Mouse (Mus musculus): ENCODE data around the gene Olfr19. TPM values are rescaled to one million over a fixed set of nuclear protein-coding genes. Genes with fewer than 3 reads are reported as not detected.
"Not testable (repeated sequence)": the region's sequence is repeated elsewhere in the genome, so short reads cannot be mapped to it uniquely, and the experiment has no call there.

Olfr19 gene
- not detected in 2 replicates for polyA plus RNA-seq (2015; fragmentation: Nextera tagmentation; extraction: Ambion mirVana)

- Histone ChIP-seq H3K27ac (replicated peaks) (no peak within 1 kb of the TSS), H3K4me3 (replicated peaks) (no peak within 1 kb of the TSS), H3K36me3 (no peaks in the 10 kb centered on the region), H3K4me1 (no peaks in the 10 kb centered on the region), H3K4me2 (no peak within 1 kb of the TSS), H3K27me3 (replicated peaks) (no peaks in the 10 kb centered on the region), H3K9me3 (replicated peaks) (no peaks in the 10 kb centered on the region), H3K9ac (replicated peaks) (no peak within 1 kb of the TSS)
- ATAC-seq (ENCODE audit: low FRiP score), result no peak
- WGBS, result 80% methylated on average over 2 of the region's 2 CpGs
Observed at GRCm38 (mm10) chr16:16676305-16676704, at the start of gene Olfr19. Gene Olfr19 (minus strand): TSS chr16:16676405.

- WGBS, result 66% methylated on average over 3 of the region's 3 CpGs
- Histone ChIP-seq H3K27me3 (replicated peaks) (no peaks in the 10 kb centered on the region), H3K4me3 (replicated peaks) (no peak overlapping the region), H3K9ac (replicated peaks) (no peak overlapping the region), H3K9me3 (replicated peaks) (no peaks in the 10 kb centered on the region), H3K4me2 (no peak overlapping the region), H3K36me3 (no peaks in the 10 kb centered on the region), H3K27ac (replicated peaks) (no peak overlapping the region), H3K4me1 (no peaks in the 10 kb centered on the region)
- ATAC-seq (ENCODE audit: low FRiP score), result no peak
Observed at GRCm38 (mm10) chr16:16684975-16685374, 8.8 kb upstream of the Olfr19 start.

DNA sequence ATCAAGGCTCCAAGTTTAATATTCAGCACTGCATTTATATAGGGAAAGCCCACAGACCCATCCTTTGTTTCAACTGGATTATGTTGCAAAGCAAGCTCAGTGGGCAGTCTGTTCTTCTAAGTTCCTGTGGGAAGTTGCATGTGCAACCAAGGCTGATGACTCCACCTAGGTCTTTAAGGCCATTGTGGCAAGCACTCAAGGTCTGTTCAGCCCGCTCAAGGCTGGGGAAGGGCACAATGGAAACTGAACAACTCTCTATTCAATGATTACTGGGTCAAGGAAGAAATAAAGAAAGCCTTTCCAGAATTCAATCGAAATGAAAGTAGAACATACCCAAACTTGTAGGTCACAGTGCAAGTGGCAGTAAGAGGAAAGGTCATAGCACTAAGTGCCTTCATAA, 7.8 kb upstream of the Olfr19 start:
- H3K27me3 ChIP-seq (replicated peaks), result no peaks in the 10 kb centered on the region
- no peaks in the 10 kb centered on the region for H3K9me3 ChIP-seq (replicated peaks)
- WGBS, result 82% methylated on average over 2 of the region's 2 CpGs
- no peak overlapping the region for H3K9ac ChIP-seq (replicated peaks)
- H3K4me2 ChIP-seq, result no peak overlapping the region
- no peak overlapping the region for H3K4me3 ChIP-seq (replicated peaks)
- H3K27ac ChIP-seq (replicated peaks), result no peak overlapping the region
- ATAC-seq (ENCODE audit: low FRiP score), result no peak
- no peaks in the 10 kb centered on the region for H3K36me3 ChIP-seq
- no peaks in the 10 kb centered on the region for H3K4me1 ChIP-seq

DNA sequence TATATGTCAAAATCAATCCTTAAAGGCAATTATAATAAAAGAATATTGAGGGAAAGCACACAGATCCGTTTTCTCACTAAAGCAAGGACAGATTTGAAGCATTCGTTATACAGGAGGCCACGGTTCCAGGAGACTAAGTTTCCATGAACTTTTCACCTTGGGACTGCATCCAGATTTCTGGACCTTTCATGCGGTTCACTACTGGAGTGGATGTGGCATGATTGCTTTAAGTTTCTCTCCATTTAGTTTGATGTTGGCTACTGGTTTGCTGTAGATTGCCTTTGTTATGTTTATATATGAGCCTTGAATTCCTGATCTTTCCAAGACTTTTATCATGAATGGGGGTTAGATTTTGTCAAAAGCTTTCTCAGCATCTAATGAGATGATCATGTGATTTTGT, 11.2 kb downstream of the Olfr19 start:
- H3K4me2 ChIP-seq, result no peak overlapping the region
- H3K27me3 ChIP-seq (replicated peaks), result no peaks in the 10 kb centered on the region
- H3K27ac ChIP-seq (replicated peaks), result no peak overlapping the region
- H3K9me3 ChIP-seq (replicated peaks), result 0 out of 2 replicates have a peak, but pooled peaks cover 2% of the 10 kb centered on the region
- H3K4me1 ChIP-seq, result no peaks in the 10 kb centered on the region
- no peaks in the 10 kb centered on the region for H3K36me3 ChIP-seq
- no peak for ATAC-seq (ENCODE audit: low FRiP score)
- no peak overlapping the region for H3K4me3 ChIP-seq (replicated peaks)
- WGBS, result 82% methylated on average over 4 of the region's 4 CpGs
- H3K9ac ChIP-seq (replicated peaks), result no peak overlapping the region

GRCm38 (mm10) chr16:16664516-16664915, 11.7 kb downstream of the Olfr19 start:
- H3K27me3 ChIP-seq (replicated peaks); H3K9ac ChIP-seq (replicated peaks); ATAC-seq (ENCODE audit: low FRiP score); H3K27ac ChIP-seq (replicated peaks); H3K4me3 ChIP-seq (replicated peaks); H3K36me3 ChIP-seq; H3K4me1 ChIP-seq; H3K4me2 ChIP-seq; H3K9me3 ChIP-seq (replicated peaks): not testable (repeated sequence)

DNA sequence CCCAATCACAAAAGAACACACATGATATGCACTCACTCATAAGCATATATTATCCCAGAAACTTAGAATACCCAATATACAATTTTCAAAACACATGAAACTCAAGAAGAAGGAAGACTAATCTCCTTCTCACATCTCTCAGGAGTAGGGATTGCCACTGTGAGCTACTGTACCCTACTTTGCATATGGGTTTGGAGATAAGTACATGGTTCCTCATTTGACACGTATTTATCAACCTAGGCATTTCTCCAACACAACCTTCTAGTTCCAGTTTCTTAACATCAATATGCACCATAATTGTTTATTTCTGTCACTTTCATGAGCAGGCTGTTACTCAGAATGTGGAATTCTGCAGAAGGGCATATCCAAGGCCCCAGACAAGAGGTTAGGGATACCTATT, 31.1 kb downstream of the Olfr19 start:
- no peak for ATAC-seq (ENCODE audit: low FRiP score)
- H3K4me1 ChIP-seq, result no peaks in the 10 kb centered on the region
- H3K36me3 ChIP-seq, result no peaks in the 10 kb centered on the region
- H3K4me2 ChIP-seq, result no peak overlapping the region
- WGBS, result 86% methylated on average over 1 of the region's 1 CpGs
- no peak overlapping the region for H3K4me3 ChIP-seq (replicated peaks)
- H3K9me3 ChIP-seq (replicated peaks), result no peaks in the 10 kb centered on the region
- H3K27ac ChIP-seq (replicated peaks), result no peak overlapping the region
- H3K9ac ChIP-seq (replicated peaks), result no peak overlapping the region
- H3K27me3 ChIP-seq (replicated peaks), result no peaks in the 10 kb centered on the region

DNA sequence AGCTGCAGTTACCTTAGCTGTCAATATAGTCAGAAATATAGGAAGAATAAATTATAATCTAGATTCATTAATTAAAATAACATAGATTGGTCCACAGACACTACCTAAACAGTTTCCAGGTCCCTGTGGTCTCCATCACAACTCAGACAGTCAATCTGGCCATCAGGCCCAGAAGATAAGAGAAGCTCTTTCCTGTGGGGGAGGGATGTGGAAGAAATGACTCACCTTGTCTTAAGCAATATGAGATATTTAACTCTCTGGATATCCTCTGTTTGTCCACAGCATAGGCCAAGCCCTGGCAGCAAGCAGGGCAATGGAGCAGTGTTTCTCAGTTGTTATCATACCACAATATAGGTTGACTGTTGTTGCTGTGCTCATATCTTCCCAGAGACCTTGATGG, 42.5 kb downstream of the Olfr19 start:
- H3K4me1 ChIP-seq, result no peaks in the 10 kb centered on the region
- no peaks in the 10 kb centered on the region for H3K9me3 ChIP-seq (replicated peaks)
- no peaks in the 10 kb centered on the region for H3K36me3 ChIP-seq
- no peak overlapping the region for H3K4me3 ChIP-seq (replicated peaks)
- H3K27me3 ChIP-seq (replicated peaks), result no peaks in the 10 kb centered on the region
- no peak overlapping the region for H3K9ac ChIP-seq (replicated peaks)
- ATAC-seq (ENCODE audit: low FRiP score), result no peak
- H3K27ac ChIP-seq (replicated peaks), result no peak overlapping the region
- H3K4me2 ChIP-seq, result no peak overlapping the region

Other genes with a start within 250 kb of the Olfr19 start
- gene Fgd4, start 75.9 kb downstream of the Olfr19 start, polyA plus RNA-seq (2015; fragmentation: Nextera tagmentation; extraction: Ambion mirVana), result 14.8 and 17.4 TPM in 2 replicates
- 13.9 and 16.3 TPM in 2 replicates for gene Spag6l, start 153.1 kb upstream of the Olfr19 start, polyA plus RNA-seq (2015; fragmentation: Nextera tagmentation; extraction: Ambion mirVana)
- gene Igll1, start 187.6 kb upstream of the Olfr19 start, polyA plus RNA-seq (2015; fragmentation: Nextera tagmentation; extraction: Ambion mirVana), result 0.57 TPM in 1 of 2 replicates, not detected in the other
- 69.8 and 70.6 TPM in 2 replicates for gene Top3b, start 194.3 kb upstream of the Olfr19 start, polyA plus RNA-seq (2015; fragmentation: Nextera tagmentation; extraction: Ambion mirVana)
- gene Vpreb1, start 194.4 kb upstream of the Olfr19 start, polyA plus RNA-seq (2015; fragmentation: Nextera tagmentation; extraction: Ambion mirVana), result 1.5 and 1.6 TPM in 2 replicates
- gene Ppm1f, start 220.1 kb upstream of the Olfr19 start, polyA plus RNA-seq (2015; fragmentation: Nextera tagmentation; extraction: Ambion mirVana), result 25.6 and 27.8 TPM in 2 replicates